8 mouse cellular contexts compared by ENCODE assay signal in the genomic region with DNA sequence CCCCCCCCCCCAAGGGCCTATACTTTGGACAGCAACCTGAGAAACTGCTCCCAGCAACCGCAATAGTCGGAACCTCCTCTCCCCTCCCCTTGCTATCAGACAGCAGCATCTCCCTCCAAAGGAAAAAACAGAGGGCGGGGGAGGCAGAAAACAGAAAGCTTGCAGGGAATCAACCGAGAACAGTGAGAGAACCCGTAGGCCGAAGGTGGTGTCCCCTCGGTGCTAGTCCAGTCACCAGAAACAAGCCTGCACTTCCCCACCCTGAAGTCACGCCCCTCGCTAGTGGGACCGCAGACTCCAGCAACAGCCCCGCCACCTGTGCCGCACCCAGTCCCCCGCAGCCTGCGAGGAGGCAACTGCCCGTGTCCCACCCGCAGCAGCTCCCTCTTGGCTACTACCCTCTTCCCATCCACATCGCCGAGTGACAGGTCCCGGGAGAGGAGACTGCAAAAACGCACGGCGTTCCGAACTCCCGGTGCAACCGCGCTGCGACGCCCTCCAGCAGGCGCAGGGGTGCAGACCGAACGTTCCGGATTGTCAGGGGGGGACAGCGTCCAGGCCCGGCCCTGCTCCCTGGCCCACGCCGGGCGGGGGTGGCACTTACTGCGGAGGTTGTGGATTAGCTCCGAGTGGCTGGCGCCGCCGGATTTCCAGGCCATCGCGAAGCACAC. TPM values are rescaled to one million over a fixed set of nuclear protein-coding genes. Genes with fewer than 3 reads are reported as not detected.
DNase-seq lines count a peak whose midpoint lies in the region; ATAC-seq and TF ChIP-seq lines count a peak whose summit lies in the region.

No protein-coding gene starts in this region.

- TF ChIP-seq EP300 in lung, postnatal 0 days (IDR thresholded peaks at IDR 0.05), result no peak

- H3K9ac ChIP-seq in heart, embryonic 14.5 days (ENCODE audit: low read length), result peak overlapping the region; percentile 88
- peak overlapping the region; percentile 90 for H3K9ac ChIP-seq in hindbrain, embryonic 11.5 days (ENCODE audit: low read depth, low read length)
- peak overlapping the region; percentile 80 for H3K9ac ChIP-seq in lung, postnatal 0 days (replicated peaks; ENCODE audit: low read depth)

- H3K9me3 ChIP-seq in heart, embryonic 14.5 days (ENCODE audit: control insufficient read depth, low read length), result no peaks in the 10 kb centered on the region
- no peaks in the 10 kb centered on the region for H3K9me3 ChIP-seq in E14TG2a.4 (ENCODE audit: low read length)
- H3K9me3 ChIP-seq in hindbrain, embryonic 11.5 days (ENCODE audit: control insufficient read depth, low read length), result no peaks in the 10 kb centered on the region
- H3K9me3 ChIP-seq in lung, postnatal 0 days (ENCODE audit: low read length), result no peaks in the 10 kb centered on the region

- peaks cover 0 to 8% of the 10 kb centered on the region in 2 experiments; a peak in 1 of 4 replicates for H3K4me1 ChIP-seq in heart, embryonic 14.5 days (ENCODE audit: control insufficient read depth in 2 of 2, insufficient read depth in 2 of 2, low read length in 2 of 2)
- peaks cover 44% of the 10 kb centered on the region for H3K4me1 ChIP-seq in E14TG2a.4 (replicated peaks; ENCODE audit: low read depth, low read length)
- peaks cover 1% of the 10 kb centered on the region; the same call in 1 of the 2 replicates for H3K4me1 ChIP-seq in cortical plate, adult 2 months (ENCODE audit: control insufficient read depth, insufficient read depth, low read length)
- H3K4me1 ChIP-seq in hindbrain, embryonic 11.5 days (replicated peaks; ENCODE audit: control insufficient read depth, insufficient read depth, low read length), result no peaks in the 10 kb centered on the region
- H3K4me1 ChIP-seq in lung, postnatal 0 days (ENCODE audit: insufficient read depth, low read depth, low read length), result peaks cover 3% of the 10 kb centered on the region; the same call in 1 of the 2 replicates

- H3K4me2 ChIP-seq in heart, embryonic 14.5 days (ENCODE audit: low read length), result peak overlapping the region; percentile 74
- H3K4me2 ChIP-seq in hindbrain, embryonic 11.5 days (replicated peaks; ENCODE audit: low read depth, low read length), result peak overlapping the region; percentile 86
- peak overlapping the region; percentile 85 for H3K4me2 ChIP-seq in lung, postnatal 0 days (replicated peaks; ENCODE audit: low read depth, low read length)

- H3K27ac ChIP-seq in heart, embryonic 14.5 days (replicated peaks in 1 of 2; ENCODE audit: control insufficient read depth in 1 of 2, insufficient read depth in 1 of 2, low read depth in 2 of 2, low read length in 2 of 2), result peak overlapping the region; percentile 82 to 90
- H3K27ac ChIP-seq in cortical plate, adult 2 months (ENCODE audit: insufficient read depth, low read length), result peak overlapping the region; percentile 61; the same call in 1 of the 2 replicates
- H3K27ac ChIP-seq in hindbrain, embryonic 11.5 days (ENCODE audit: low read depth, low read length), result peak overlapping the region; percentile 87
- H3K27ac ChIP-seq in lung, postnatal 0 days (ENCODE audit: low read length), result peak overlapping the region; percentile 90

- intact Hi-C loops in heart, postnatal 25 days (cut with DNase I), result no loop called here

- H3K4me3 ChIP-seq in heart, embryonic 14.5 days (ENCODE audit: control insufficient read depth in 1 of 2, insufficient read depth in 1 of 2, low read depth in 1 of 2, low read length in 2 of 2), result peak overlapping the region; percentile 72 to 96
- H3K4me3 ChIP-seq in E14TG2a.4 (replicated peaks; ENCODE audit: low read length), result peak overlapping the region; percentile 98
- H3K4me3 ChIP-seq in cortical plate, adult 2 months (ENCODE audit: insufficient read depth, low read length), result peak overlapping the region; percentile 69
- peak overlapping the region; percentile 90 for H3K4me3 ChIP-seq in hindbrain, embryonic 11.5 days (ENCODE audit: low read depth, low read length)
- peak overlapping the region; percentile 87 for H3K4me3 ChIP-seq in lung, postnatal 0 days (ENCODE audit: low read depth, low read length)

- TF ChIP-seq CTCF in E14TG2a.4 (conservative IDR thresholded peaks at IDR 0.05; ENCODE audit: low read length), result no peak
- no peak for TF ChIP-seq CTCF in cortical plate, adult 2 months (IDR thresholded peaks at IDR 0.05; ENCODE audit: extremely low read depth, insufficient read depth, low read length)
- TF ChIP-seq CTCF in lung, postnatal 0 days (IDR thresholded peaks at IDR 0.05), result peak; percentile 21; the same call in 1 of the 2 replicates

- no peak for DNase-seq in heart, postnatal 25 days (ENCODE audit: low spot score)
- DNase-seq in hindbrain, embryonic 11.5 days (ENCODE audit: low spot score), result no peak
- peak; percentile 82 for DNase-seq in lung, postnatal 0 days (ENCODE audit: low spot score)
- peak; percentile 49 to 73 for DNase-seq in spleen, postnatal 14 days (ENCODE audit: low spot score in 2 of 2)
- no peak for DNase-seq in frontal cortex, postnatal 36 days (ENCODE audit: low spot score in 2 of 2)

- no peaks in the 10 kb centered on the region for H3K27me3 ChIP-seq in heart, embryonic 14.5 days (ENCODE audit: control insufficient read depth, insufficient read depth, low read length)
- H3K27me3 ChIP-seq in E14TG2a.4 (ENCODE audit: insufficient read depth, low read length), result no peaks in the 10 kb centered on the region
- H3K27me3 ChIP-seq in hindbrain, embryonic 11.5 days (ENCODE audit: control insufficient read depth, insufficient read depth, low read length), result no peaks in the 10 kb centered on the region
- no peaks in the 10 kb centered on the region for H3K27me3 ChIP-seq in lung, postnatal 0 days (replicated peaks; ENCODE audit: insufficient read depth, low read length)

- no peaks in the 10 kb centered on the region for H3K36me3 ChIP-seq in heart, embryonic 14.5 days (ENCODE audit: control insufficient read depth, insufficient read depth, low read length)
- H3K36me3 ChIP-seq in E14TG2a.4 (ENCODE audit: insufficient read depth, low read length), result peaks cover 9% of the 10 kb centered on the region
- H3K36me3 ChIP-seq in hindbrain, embryonic 11.5 days (ENCODE audit: control insufficient read depth, insufficient read depth, low read length), result no peaks in the 10 kb centered on the region
- H3K36me3 ChIP-seq in lung, postnatal 0 days (ENCODE audit: insufficient read depth, low read length), result no peaks in the 10 kb centered on the region

- TF ChIP-seq POLR2A in cortical plate, adult 2 months (IDR thresholded peaks at IDR 0.05; ENCODE audit: extremely low read depth, insufficient read depth, low read length), result no peak

- ATAC-seq in heart, embryonic 14.5 days (ENCODE audit: insufficient number of reproducible peaks, insufficient read depth, low FRiP score, low read depth), result peak; percentile 77
- peak; percentile 83 for ATAC-seq in hindbrain, embryonic 11.5 days (ENCODE audit: low FRiP score)
- peak; percentile 86 for ATAC-seq in lung, postnatal 0 days

- WGBS in heart, embryonic 14.5 days, result under 1% methylated on average over 44 of the region's 44 CpGs
- under 1% methylated on average over 44 of the region's 44 CpGs for WGBS in hindbrain, embryonic 11.5 days
- WGBS in lung, postnatal 0 days, result 0% methylated on average over 40 of the region's 44 CpGs

RNA-seq across cellular contexts. Expression of gene Nup43, which starts 4.7 kb away (rescaled TPM):
- polyA plus RNA-seq in heart, embryonic 14.5 days (2014; fragmentation: Nextera tagmentation; extraction: Ambion mirVana), result 35.4 and 37.5 TPM in 2 replicates
- total RNA-seq in heart, postnatal 25 days (2021), result 1 to 10 TPM; 4.5 to 6.2 TPM
- 4.9 and 7.6 TPM in 2 replicates for polyA plus RNA-seq in cortical plate, adult 2 months (2012; rRNA removed)
- polyA plus RNA-seq in hindbrain, embryonic 11.5 days (2014; fragmentation: Nextera tagmentation; extraction: Ambion mirVana), result 62.3 and 68.1 TPM in 2 replicates
- 10.3 and 10.7 TPM in 2 replicates for polyA plus RNA-seq in lung, postnatal 0 days (2015; fragmentation: Nextera tagmentation; extraction: Ambion mirVana)

RNA-seq across cellular contexts. Expression of gene Pcmt1, which starts 18.3 kb away (rescaled TPM):
- 130 and 134 TPM in 2 replicates for polyA plus RNA-seq in heart, embryonic 14.5 days (2014; fragmentation: Nextera tagmentation; extraction: Ambion mirVana)
- 100 to 1,000 TPM in 1 of 2 experiments, 10 to 100 TPM in 1; 92.9 to 105 TPM for total RNA-seq in heart, postnatal 25 days (2021)
- 148 and 158 TPM in 2 replicates for polyA plus RNA-seq in cortical plate, adult 2 months (2012; rRNA removed)
- 145 and 146 TPM in 2 replicates for polyA plus RNA-seq in hindbrain, embryonic 11.5 days (2014; fragmentation: Nextera tagmentation; extraction: Ambion mirVana)
- 89.6 and 96.9 TPM in 2 replicates for polyA plus RNA-seq in lung, postnatal 0 days (2015; fragmentation: Nextera tagmentation; extraction: Ambion mirVana)

RNA-seq across cellular contexts. Expression of gene Lats1, which starts 18.4 kb away (rescaled TPM):
- polyA plus RNA-seq in heart, embryonic 14.5 days (2014; fragmentation: Nextera tagmentation; extraction: Ambion mirVana), result 5.3 and 6.0 TPM in 2 replicates
- total RNA-seq in heart, postnatal 25 days (2021), result 10 to 100 TPM; 11.5 to 13.9 TPM
- polyA plus RNA-seq in cortical plate, adult 2 months (2012; rRNA removed), result 16.1 and 17.1 TPM in 2 replicates
- polyA plus RNA-seq in hindbrain, embryonic 11.5 days (2014; fragmentation: Nextera tagmentation; extraction: Ambion mirVana), result 15.5 and 16.1 TPM in 2 replicates
- polyA plus RNA-seq in lung, postnatal 0 days (2015; fragmentation: Nextera tagmentation; extraction: Ambion mirVana), result 4.8 and 5.7 TPM in 2 replicates

Comparison
In these comparisons a context has a peak if more than half of its experiments do, and no peak if none do; other contexts are left out.
1. DNase-seq: peak in lung, postnatal 0 days (single experiment) and spleen, postnatal 14 days (2 of 2); none in heart, postnatal 25 days (single experiment), hindbrain, embryonic 11.5 days (single experiment) and frontal cortex, postnatal 36 days (0 of 2).
2. Peak in every context shown above with its lines, with median percentiles within 50 percentile points of each other: ATAC-seq, H3K27ac ChIP-seq, H3K4me2 ChIP-seq, H3K4me3 ChIP-seq and H3K9ac ChIP-seq.